8 mouse cellular contexts compared by ENCODE assay signal in genomic region chr5:57717238-57717905, GRCm38 (mm10). TPM values are rescaled to one million over a fixed set of nuclear protein-coding genes. Genes with fewer than 3 reads are reported as not detected.
DNase-seq lines count a peak whose midpoint lies in the region; ATAC-seq and TF ChIP-seq lines count a peak whose summit lies in the region.

No protein-coding gene starts in this region.

- no peak for TF ChIP-seq CTCF in testis, adult 2 months (IDR thresholded peaks at IDR 0.05; ENCODE audit: control insufficient read depth, insufficient read depth, insufficient replicate concordance, low read depth, low read length)

- no peak for ATAC-seq in embryonic facial prominence, embryonic 12.5 days (ENCODE audit: insufficient number of reproducible peaks, insufficient read depth, low FRiP score, low TSS enrichment)
- peak; percentile 31 for ATAC-seq in kidney, embryonic 15.5 days (replicated peaks; ENCODE audit: low FRiP score)
- ATAC-seq in liver, embryonic 12.5 days: peak; percentile 26

- H3K36me3 ChIP-seq in embryonic facial prominence, embryonic 12.5 days: no peaks in the 10 kb centered on the region
- H3K36me3 ChIP-seq in heart, embryonic 10.5 days: peaks cover 7% of the 10 kb centered on the region; the same call in 1 of the 2 replicates
- no peaks in the 10 kb centered on the region for H3K36me3 ChIP-seq in kidney, embryonic 15.5 days
- H3K36me3 ChIP-seq in liver, embryonic 12.5 days: no peaks in the 10 kb centered on the region
- H3K36me3 ChIP-seq in testis, adult 2 months (ENCODE audit: control insufficient read depth, insufficient read depth, low read length): no peaks in the 10 kb centered on the region

- H3K27me3 ChIP-seq in embryonic facial prominence, embryonic 12.5 days: 0 out of 2 replicates have a peak, but pooled peaks cover 12% of the 10 kb centered on the region
- H3K27me3 ChIP-seq in heart, embryonic 10.5 days (ENCODE audit: insufficient read depth, poor library complexity, severe bottlenecking): no peaks in the 10 kb centered on the region
- peaks cover 30% of the 10 kb centered on the region for H3K27me3 ChIP-seq in kidney, embryonic 15.5 days
- peaks cover 75% of the 10 kb centered on the region for H3K27me3 ChIP-seq in liver, embryonic 12.5 days (replicated peaks)
- H3K27me3 ChIP-seq in testis, adult 2 months (ENCODE audit: control insufficient read depth, insufficient read depth, low read length): peaks cover 20% of the 10 kb centered on the region

- H3K9me3 ChIP-seq in embryonic facial prominence, embryonic 12.5 days: no peaks in the 10 kb centered on the region
- H3K9me3 ChIP-seq in heart, embryonic 10.5 days: no peaks in the 10 kb centered on the region
- H3K9me3 ChIP-seq in kidney, embryonic 15.5 days (replicated peaks): no peaks in the 10 kb centered on the region
- no peaks in the 10 kb centered on the region for H3K9me3 ChIP-seq in liver, embryonic 12.5 days (replicated peaks)

- H3K9ac ChIP-seq in embryonic facial prominence, embryonic 12.5 days: peak overlapping the region; percentile 71
- peak overlapping the region; percentile 59 for H3K9ac ChIP-seq in kidney, embryonic 15.5 days
- H3K9ac ChIP-seq in liver, embryonic 12.5 days: peak overlapping the region; percentile 65

- H3K27ac ChIP-seq in embryonic facial prominence, embryonic 12.5 days: peak overlapping the region; percentile 95
- peak overlapping the region; percentile 96 for H3K27ac ChIP-seq in heart, embryonic 10.5 days
- H3K27ac ChIP-seq in kidney, embryonic 15.5 days: peak overlapping the region; percentile 90
- H3K27ac ChIP-seq in liver, embryonic 12.5 days: peak overlapping the region; percentile 69
- peak overlapping the region; percentile 31; the same call in 1 of the 2 replicates for H3K27ac ChIP-seq in testis, adult 2 months (ENCODE audit: control insufficient read depth, insufficient read depth, low read depth, low read length)

- TF ChIP-seq POLR2A in testis, adult 2 months (IDR thresholded peaks at IDR 0.05; ENCODE audit: control insufficient read depth, low read depth, low read length): no peak

- H3K4me2 ChIP-seq in embryonic facial prominence, embryonic 12.5 days (replicated peaks): peak overlapping the region; percentile 87
- peak overlapping the region; percentile 95 for H3K4me2 ChIP-seq in kidney, embryonic 15.5 days
- peak overlapping the region; percentile 84 for H3K4me2 ChIP-seq in liver, embryonic 12.5 days

- peak overlapping the region; percentile 64 for H3K4me3 ChIP-seq in embryonic facial prominence, embryonic 12.5 days
- peak overlapping the region; percentile 85 for H3K4me3 ChIP-seq in heart, embryonic 10.5 days
- peak overlapping the region; percentile 67 for H3K4me3 ChIP-seq in kidney, embryonic 15.5 days (replicated peaks)
- H3K4me3 ChIP-seq in liver, embryonic 12.5 days: peak overlapping the region; percentile 64
- peak overlapping the region; percentile 73 for H3K4me3 ChIP-seq in testis, adult 2 months (ENCODE audit: control insufficient read depth, low read depth, low read length)

- peak; percentile 41 for DNase-seq in layer of hippocampus, adult 11-12 months (ENCODE audit: low spot score)
- DNase-seq in layer of hippocampus, adult 9-10 months (ENCODE audit: low spot score): no peak
- DNase-seq in heart, embryonic 10.5 days (ENCODE audit: low spot score): peak; percentile 87
- DNase-seq in neural tube, embryonic 10.5 days (ENCODE audit: extremely low spot score, low spot score): peak; percentile 80

- H3K4me1 ChIP-seq in embryonic facial prominence, embryonic 12.5 days: peaks cover 24% of the 10 kb centered on the region
- 0 out of 2 replicates have a peak, but pooled peaks cover 4% of the 10 kb centered on the region for H3K4me1 ChIP-seq in heart, embryonic 10.5 days
- peaks cover 35% of the 10 kb centered on the region for H3K4me1 ChIP-seq in kidney, embryonic 15.5 days
- H3K4me1 ChIP-seq in liver, embryonic 12.5 days: peaks cover 58% of the 10 kb centered on the region
- peaks cover 45% of the 10 kb centered on the region for H3K4me1 ChIP-seq in testis, adult 2 months (ENCODE audit: control insufficient read depth, insufficient read depth, low read length)

- WGBS in embryonic facial prominence, embryonic 12.5 days: under 1% methylated on average over 53 of the region's 53 CpGs
- WGBS in heart, embryonic 10.5 days: under 1% methylated on average over 53 of the region's 53 CpGs
- under 1% methylated on average over 53 of the region's 53 CpGs for WGBS in kidney, embryonic 15.5 days
- under 1% methylated on average over 53 of the region's 53 CpGs for WGBS in liver, embryonic 12.5 days (ENCODE audit: insufficient replicate concordance)

RNA-seq across cellular contexts. Expression of gene Pcdh7, which starts 0.4 kb away (rescaled TPM):
- polyA plus RNA-seq in embryonic facial prominence, embryonic 12.5 days (2016; fragmentation: Nextera tagmentation; extraction: Ambion mirVana): 14.2 and 14.9 TPM in 2 replicates
- 20.6 and 23.9 TPM in 2 replicates for polyA plus RNA-seq in heart, embryonic 10.5 days (2016; fragmentation: Nextera tagmentation; extraction: Ambion mirVana)
- polyA plus RNA-seq in kidney, embryonic 15.5 days (2015; fragmentation: Nextera tagmentation; extraction: Ambion mirVana): 4.8 and 6.3 TPM in 2 replicates
- polyA plus RNA-seq in liver, embryonic 12.5 days (2016; fragmentation: Nextera tagmentation; extraction: Ambion mirVana): 2.2 and 2.4 TPM in 2 replicates
- polyA plus RNA-seq in testis, adult 2 months (2012; rRNA removed): 0.58 and 1.3 TPM in 2 replicates

Comparison
In these comparisons a context has a peak if more than half of its experiments do, and no peak if none do; other contexts are left out.
1. H3K27ac ChIP-seq: peak in every context shown above with its lines; median percentile 96 in heart, embryonic 10.5 days; 95 in embryonic facial prominence, embryonic 12.5 days; 90 in kidney, embryonic 15.5 days; 69 in liver, embryonic 12.5 days; 31 in testis, adult 2 months.